Mouse (Mus musculus) hindbrain, embryonic 12.5 days (tissue): ENCODE results near the gene Fhl2. TPM values are rescaled to one million over a fixed set of nuclear protein-coding genes. Genes with fewer than 3 reads are reported as not detected.

Source experiments
- ATAC-seq: fragments of 200-750 bp; cut with Nextera tagmentation; 2 replicates; pipeline ENCODE4 v1.8.0; 2017; ENCODE audit warnings: moderate TSS enrichment; ENCODE audit not compliant: low FRiP score
- H3K27ac ChIP-seq: fragments of 300-500 bp; sonication (generic); 2 replicates; pipeline ENCODE4 v1.5.1; 2016; ENCODE audit warnings: mild to moderate bottlenecking
- H3K27me3 ChIP-seq: fragments of 300-500 bp; sonication (generic); 2 replicates; pipeline ENCODE4 v1.6.1; 2016; ENCODE audit warnings: mild to moderate bottlenecking
- H3K36me3 ChIP-seq: fragments of 300-500 bp; sonication (generic); 2 replicates; pipeline ENCODE4 v1.6.1; 2016; ENCODE audit warnings: mild to moderate bottlenecking
- H3K4me1 ChIP-seq: fragments of 300-500 bp; sonication (generic); 2 replicates; pipeline ENCODE4 v1.6.1; 2016
- H3K4me2 ChIP-seq: fragments of 300-500 bp; sonication (generic); replicated peaks from 2 replicates; pipeline ENCODE4 v1.6.1; 2016; ENCODE audit warnings: mild to moderate bottlenecking
- H3K4me3 ChIP-seq: fragments of 300-500 bp; sonication (generic); 2 replicates; pipeline ENCODE4 v1.5.1; 2016; ENCODE audit warnings: mild to moderate bottlenecking
- H3K9ac ChIP-seq: fragments of 300-500 bp; sonication (generic); 2 replicates; pipeline ENCODE4 v1.6.1; 2016; ENCODE audit warnings: mild to moderate bottlenecking, moderate library complexity
- H3K9me3 ChIP-seq: fragments of 300-500 bp; sonication (generic); replicated peaks from 2 replicates; pipeline ENCODE4 v1.6.1; 2016; ENCODE audit warnings: mild to moderate bottlenecking
- whole genome bisulfite sequencing: fragments of 180-500 bp; shearing (Covaris S2); methylation state at CpG from one replicate; pipeline ENCODE4 v1.1.7; 2016; 5-methylcytosine and 5-hydroxymethylcytosine counted together
- polyA plus RNA-seq: library from polyadenylated mRNA; unstranded; fragments of >200 nt; fragmentation: Nextera tagmentation; extraction: Ambion mirVana; gene quantifications from 2 replicates; pipeline ENCODE4 v1.2.1, GENCODE M21; 2016

Fhl2 gene
- polyA plus RNA-seq, 1 experiment from 2014 or later = 11.8 TPM

DNA sequence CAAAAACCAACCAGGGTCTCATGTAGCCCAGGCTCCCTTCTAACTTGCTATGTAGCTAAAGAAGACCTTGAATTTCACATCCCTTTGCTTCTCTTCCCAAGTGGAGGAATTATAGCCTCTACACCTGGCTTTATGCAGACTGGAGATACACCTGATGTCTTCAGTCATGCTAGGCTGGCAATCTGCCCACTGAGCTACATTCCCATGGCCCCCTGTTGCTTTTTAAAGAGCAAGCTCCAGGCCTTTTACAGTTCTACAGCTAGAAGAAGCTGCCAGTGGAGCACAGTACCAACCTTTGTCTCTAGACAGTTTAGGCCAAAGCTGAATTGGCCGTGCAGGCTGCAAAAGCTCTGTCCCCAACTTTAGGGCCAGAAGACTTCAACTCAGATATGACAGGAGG, 106.4 kb downstream of the Fhl2 start:
- Histone ChIP-seq H3K9me3 (no peaks in the 10 kb centered on the region), H3K27ac (no peak overlapping the region), H3K27me3 (no peaks in the 10 kb centered on the region), H3K4me2 (no peak overlapping the region), H3K4me1 (peaks cover 20% of the 10 kb centered on the region), H3K9ac (no peak overlapping the region), H3K36me3 (no peaks in the 10 kb centered on the region), H3K4me3 (no peak overlapping the region)
- ATAC-seq = no peak
- 86% methylated on average over 1 of the region's 1 CpGs for WGBS

GRCm38 (mm10) chr1:43082946-43083345, 113.8 kb downstream of the Fhl2 start:
- no peaks in the 10 kb centered on the region for H3K36me3 ChIP-seq
- no peak for ATAC-seq
- 92% methylated on average over 5 of the region's 5 CpGs for WGBS
- no peaks in the 10 kb centered on the region for H3K27me3 ChIP-seq
- no peak overlapping the region for H3K4me3 ChIP-seq
- no peaks in the 10 kb centered on the region for H3K9me3 ChIP-seq
- no peak overlapping the region for H3K9ac ChIP-seq
- H3K4me2 ChIP-seq = no peak overlapping the region
- H3K4me1 ChIP-seq = no peaks in the 10 kb centered on the region; the same call in 1 of the 2 replicates
- no peak overlapping the region for H3K27ac ChIP-seq

DNA sequence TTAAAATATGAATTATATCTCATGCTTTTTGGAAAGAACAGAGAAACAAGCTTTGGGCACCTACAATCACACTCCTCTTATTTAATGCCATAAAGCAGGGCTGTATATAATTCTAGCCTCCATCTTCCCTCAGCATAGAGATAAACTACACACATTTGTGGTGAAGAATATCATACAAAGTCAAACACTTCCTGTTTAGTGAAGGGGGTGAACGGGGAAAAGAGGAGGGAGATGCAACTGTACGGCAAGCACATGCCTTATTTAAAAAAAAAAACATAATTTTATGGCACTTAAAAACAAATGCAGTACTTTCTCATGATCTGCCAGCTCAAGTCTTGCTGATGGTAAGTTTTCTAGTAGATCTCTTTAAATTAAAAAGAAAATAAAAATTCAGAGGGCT, 118.7 kb downstream of the Fhl2 start:
- Histone ChIP-seq H3K27ac (no peak overlapping the region), H3K4me2 (no peak overlapping the region), H3K27me3 (no peaks in the 10 kb centered on the region), H3K36me3 (peaks cover 19% of the 10 kb centered on the region), H3K9ac (no peak overlapping the region), H3K4me3 (no peak overlapping the region), H3K4me1 (no peaks in the 10 kb centered on the region), H3K9me3 (no peaks in the 10 kb centered on the region)
- no peak for ATAC-seq
- WGBS = 85% methylated on average over 2 of the region's 2 CpGs

DNA sequence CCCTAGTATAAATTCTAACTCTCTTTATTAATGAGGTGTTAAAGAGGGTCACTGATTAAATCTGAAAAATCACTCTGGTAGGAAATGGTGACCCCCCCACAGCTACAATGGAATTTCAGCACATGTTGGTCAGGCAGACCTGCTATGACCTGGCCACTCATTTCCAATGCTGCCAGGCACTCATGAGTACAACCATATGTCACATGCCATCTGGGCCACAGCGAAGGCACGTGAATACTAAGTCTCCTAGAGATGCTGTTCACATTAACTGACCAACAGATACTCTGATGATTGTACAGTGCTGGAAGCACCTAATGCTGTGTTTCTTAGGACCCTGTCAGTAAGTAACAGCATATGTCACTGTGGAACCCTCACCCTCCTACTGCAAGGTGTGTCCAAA, 122.0 kb downstream of the Fhl2 start:
- ATAC-seq = no peak
- Histone ChIP-seq H3K36me3 (peaks cover 29% of the 10 kb centered on the region), H3K9me3 (no peaks in the 10 kb centered on the region), H3K27ac (no peak overlapping the region), H3K27me3 (no peaks in the 10 kb centered on the region), H3K4me3 (no peak overlapping the region), H3K4me1 (no peaks in the 10 kb centered on the region), H3K9ac (no peak overlapping the region), H3K4me2 (no peak overlapping the region)
- WGBS = 90% methylated on average over 2 of the region's 2 CpGs

Other genes starting within 250 kb of the Fhl2 start
- 15.0 and 17.6 TPM in 2 replicates for gene Gpr45, start 244.1 kb downstream of the Fhl2 start, polyA plus RNA-seq
- 16.9 and 17.2 TPM in 2 replicates for gene Tgfbrap1, start 98.3 kb downstream of the Fhl2 start, polyA plus RNA-seq
- 46.3 and 46.7 TPM in 2 replicates for gene AI597479, start 98.3 kb downstream of the Fhl2 start, polyA plus RNA-seq
- 53.8 and 54.4 TPM in 2 replicates for gene Nck2, start 247.6 kb upstream of the Fhl2 start, polyA plus RNA-seq